Mouse (Mus musculus): ENCODE measurements at regions not wholly inside any gene's neighbourhood (a gene's known extent, or its start where the extent isn't known, plus 50 kb on each side); places are given as distances from the start of the nearest gene placed in this dataset.

DNA sequence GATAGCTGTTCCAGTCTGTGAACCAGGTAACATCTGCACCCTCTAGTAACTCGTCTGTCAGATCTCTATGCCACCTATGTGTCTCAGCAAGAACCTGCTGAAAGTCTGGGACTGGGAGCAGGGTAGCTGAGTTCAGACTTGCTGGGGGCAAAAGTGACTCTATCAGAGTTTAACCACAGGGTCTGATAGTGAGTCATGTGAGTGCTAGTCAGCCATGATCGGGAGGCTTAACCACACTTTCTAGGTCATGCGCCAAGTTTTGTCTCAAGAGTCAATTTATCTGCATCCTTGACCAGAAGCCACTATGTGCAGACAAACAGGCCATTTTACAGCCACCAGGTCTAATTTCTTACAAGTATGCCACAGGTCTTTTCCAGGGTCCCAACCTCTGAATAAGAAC, 162.5 kb upstream of the Cdh19 start:
- no peaks in the 10 kb centered on the region for H3K36me3 ChIP-seq (ENCODE audit: control insufficient read depth, insufficient read depth, low read length)
- 71% methylated on average over 3 of the region's 3 CpGs for WGBS
- no peaks in the 10 kb centered on the region for H3K4me1 ChIP-seq (ENCODE audit: control insufficient read depth, insufficient read depth, low read length)
- H3K9ac ChIP-seq (ENCODE audit: low read depth, low read length): no peak overlapping the region
- H3K27ac ChIP-seq: no peak overlapping the region
- no peak for TF ChIP-seq CTCF (IDR thresholded peaks at IDR 0.05)
- no peak for TF ChIP-seq POLR2A (IDR thresholded peaks at IDR 0.05; ENCODE audit: insufficient read depth, low read depth, low read length)
- TF ChIP-seq EP300 (IDR thresholded peaks at IDR 0.05; ENCODE audit: insufficient read depth, low read depth, low read length): no peak
- H3K4me3 ChIP-seq: no peak overlapping the region
- no peaks in the 10 kb centered on the region for H3K27me3 ChIP-seq (ENCODE audit: control insufficient read depth, insufficient read depth, low read length)
- no peak for DNase-seq
- intact Hi-C loops (cut with DNase I): loop anchor here (1.0 kb wide), 1 partner anchor 9 kb away; no protein-coding TSS in a partner anchor
- H3K79me2 ChIP-seq (replicated peaks; ENCODE audit: control insufficient read depth, insufficient read depth, low read length): no peaks in the 10 kb centered on the region

Measured in heart, adult 2 months (tissue).